Mouse (Mus musculus): ENCODE results near the gene Igsf21. TPM values are rescaled to one million over a fixed set of nuclear protein-coding genes. Genes with fewer than 3 reads are reported as not detected.

Gene Igsf21
- total and polyA plus RNA-seq, 2 experiments from 2014 or later = 78.5 to 117 TPM

DNA sequence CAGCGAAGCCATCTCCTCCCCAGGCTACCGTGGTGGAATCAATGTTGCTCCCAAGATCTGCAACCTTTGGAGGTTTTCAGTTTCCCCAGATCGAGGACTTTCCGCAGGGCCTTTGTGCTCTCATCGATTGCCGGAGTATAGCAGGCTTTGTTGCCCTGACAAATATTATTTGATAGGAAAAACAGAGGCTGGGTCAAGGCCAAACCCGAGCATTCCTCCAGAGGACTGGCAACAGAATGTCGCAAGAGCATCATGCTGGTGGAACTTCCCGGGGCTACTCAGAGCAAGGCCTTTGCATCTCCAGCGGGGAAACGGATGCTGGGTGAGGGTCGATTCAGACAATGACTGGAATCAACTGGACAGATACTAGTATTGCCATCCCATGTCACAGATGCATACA lies 180.6 kb downstream of the Igsf21 start:
- no peak for DNase-seq
- Histone ChIP-seq H3K36me3 (ENCODE audit: insufficient read depth) (no peaks in the 10 kb centered on the region), H3K27me3 (ENCODE audit: insufficient read depth, low read length) (no peaks in the 10 kb centered on the region), H3K9ac (no peak overlapping the region), H3K4me2 (ENCODE audit: low read depth) (no peak overlapping the region), H3K9me3 (ENCODE audit: low read length) (no peaks in the 10 kb centered on the region), H3K4me3 (ENCODE audit: low read depth, low read length) (no peak overlapping the region), H3K27ac (ENCODE audit: low read depth, low read length) (no peak overlapping the region), H3K4me1 (ENCODE audit: insufficient read depth) (peaks cover 16% of the 10 kb centered on the region)
- ATAC-seq = no peak
- no peak for TF ChIP-seq CTCF (IDR thresholded peaks at IDR 0.05; ENCODE audit: low read depth)
- 85% methylated on average over 12 of the region's 12 CpGs for WGBS

DNA sequence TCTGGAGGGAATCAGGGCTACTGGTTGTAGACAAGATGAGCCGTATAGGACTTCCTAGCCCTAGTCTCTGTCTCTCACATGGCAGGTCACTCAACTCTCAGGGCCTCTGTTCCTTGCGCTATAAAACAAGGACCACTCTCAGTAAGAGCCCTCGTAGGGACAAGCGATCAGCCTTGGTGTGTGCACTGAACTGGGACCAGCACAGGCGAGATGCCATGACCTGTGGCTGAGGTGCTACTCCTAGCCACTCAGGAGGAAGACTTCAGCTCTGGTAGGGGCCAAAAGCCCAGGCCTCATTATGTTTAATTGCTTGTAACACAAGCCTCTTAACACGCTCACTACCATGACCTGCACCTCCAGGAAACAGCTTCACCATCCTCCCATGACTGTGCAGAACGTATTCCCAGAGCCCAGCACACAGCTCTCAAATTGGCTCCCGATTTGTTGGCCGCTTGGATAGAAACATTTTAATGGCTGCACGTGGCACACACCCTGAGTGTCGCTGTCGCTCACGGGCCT lies 183.4 kb downstream of the Igsf21 start:
- H3K27ac ChIP-seq (ENCODE audit: low read depth, low read length) = no peak overlapping the region
- ATAC-seq (no peak), DNase-seq (no peak)
- no peak overlapping the region for H3K4me2 ChIP-seq (ENCODE audit: low read depth)
- TF ChIP-seq CTCF (IDR thresholded peaks at IDR 0.05; ENCODE audit: low read depth) = no peak
- no peaks in the 10 kb centered on the region for H3K4me1 ChIP-seq (ENCODE audit: insufficient read depth)
- no peaks in the 10 kb centered on the region for H3K9me3 ChIP-seq (ENCODE audit: low read length)
- no peaks in the 10 kb centered on the region for H3K27me3 ChIP-seq (ENCODE audit: insufficient read depth, low read length)
- H3K9ac ChIP-seq = no peak overlapping the region
- 80% methylated on average over 13 of the region's 13 CpGs for WGBS
- H3K36me3 ChIP-seq (ENCODE audit: insufficient read depth) = no peaks in the 10 kb centered on the region
- H3K4me3 ChIP-seq (ENCODE audit: low read depth, low read length) = no peak overlapping the region

DNA sequence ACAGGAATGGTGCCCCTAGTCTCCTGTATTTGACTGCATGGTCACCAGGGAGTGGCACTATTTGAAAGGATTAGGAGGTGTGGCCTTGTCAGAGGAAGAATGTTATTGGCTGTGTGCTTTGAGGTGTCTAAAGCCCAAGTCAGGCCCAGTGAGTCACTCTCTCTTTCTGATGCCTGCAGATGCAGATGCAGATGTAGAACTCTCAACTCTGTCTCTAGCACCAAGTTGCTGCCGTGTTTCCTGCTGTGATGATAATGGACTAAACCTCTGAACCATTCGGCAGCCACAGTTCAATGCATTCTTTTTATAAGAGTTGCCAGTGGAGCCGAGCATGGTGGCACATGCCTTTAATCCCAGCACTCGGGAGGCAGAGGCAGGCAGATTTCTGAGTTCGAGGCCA lies 186.3 kb downstream of the Igsf21 start:
- Histone ChIP-seq H3K4me1 (ENCODE audit: insufficient read depth) (no peaks in the 10 kb centered on the region), H3K27ac (ENCODE audit: low read depth, low read length) (no peak overlapping the region), H3K9me3 (ENCODE audit: low read length) (no peaks in the 10 kb centered on the region), H3K9ac (no peak overlapping the region), H3K4me2 (ENCODE audit: low read depth) (no peak overlapping the region), H3K4me3 (ENCODE audit: low read depth, low read length) (no peak overlapping the region), H3K27me3 (ENCODE audit: insufficient read depth, low read length) (no peaks in the 10 kb centered on the region), H3K36me3 (ENCODE audit: insufficient read depth) (no peaks in the 10 kb centered on the region)
- no peak for ATAC-seq
- no peak for DNase-seq
- WGBS = 85% methylated on average over 5 of the region's 5 CpGs
- TF ChIP-seq CTCF (IDR thresholded peaks at IDR 0.05; ENCODE audit: low read depth) = no peak

DNA sequence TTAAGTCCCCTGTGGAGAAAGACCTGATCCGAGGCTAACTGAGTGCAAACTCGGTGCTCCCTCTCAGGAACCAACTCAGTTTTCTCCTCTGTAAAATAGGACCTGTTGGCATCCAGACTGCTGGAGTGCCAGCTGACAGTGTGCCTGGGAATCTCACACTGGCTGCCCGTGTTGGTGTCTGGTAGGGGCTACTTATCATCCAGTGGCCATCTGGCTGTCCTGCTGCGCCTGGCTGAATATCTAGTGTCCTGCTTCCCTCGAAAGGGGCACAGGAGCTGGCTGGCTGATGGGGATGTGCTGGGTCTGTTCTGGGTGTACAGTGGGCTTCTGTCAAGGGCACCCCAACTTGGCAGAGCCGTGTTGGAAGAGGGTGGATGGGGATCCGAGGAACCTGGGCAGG lies 193.5 kb downstream of the Igsf21 start:
- Histone ChIP-seq H3K9me3 (ENCODE audit: low read length) (no peaks in the 10 kb centered on the region), H3K27ac (ENCODE audit: low read depth, low read length) (no peak overlapping the region), H3K4me1 (ENCODE audit: insufficient read depth) (no peaks in the 10 kb centered on the region), H3K4me3 (ENCODE audit: low read depth, low read length) (no peak overlapping the region), H3K4me2 (ENCODE audit: low read depth) (no peak overlapping the region), H3K36me3 (ENCODE audit: insufficient read depth) (no peaks in the 10 kb centered on the region), H3K27me3 (ENCODE audit: insufficient read depth, low read length) (no peaks in the 10 kb centered on the region), H3K9ac (no peak overlapping the region)
- TF ChIP-seq CTCF (IDR thresholded peaks at IDR 0.05; ENCODE audit: low read depth) = no peak
- ATAC-seq = no peak
- no peak for DNase-seq
- WGBS = 74% methylated on average over 7 of the region's 7 CpGs

DNA sequence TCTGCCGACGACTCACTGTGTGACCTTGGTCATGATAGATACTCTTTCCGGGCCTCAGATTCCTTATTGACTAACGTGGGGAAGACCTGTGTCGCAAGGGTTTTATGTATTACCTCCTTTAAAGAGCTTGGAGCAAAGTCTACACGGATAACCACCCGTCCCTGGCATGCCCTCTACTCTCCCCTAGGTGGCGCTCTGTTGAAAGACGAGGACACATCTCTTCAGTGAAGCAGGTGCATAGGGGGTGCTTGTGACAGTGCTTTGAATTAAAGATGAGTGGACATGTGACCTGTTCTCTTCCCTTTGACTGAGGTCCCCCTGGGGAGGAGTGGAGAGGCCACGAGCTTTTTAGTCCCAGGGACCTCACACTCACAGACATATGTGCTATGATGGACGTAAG lies 194.0 kb downstream of the Igsf21 start:
- WGBS = 58% methylated on average over 11 of the region's 11 CpGs
- ATAC-seq (no peak), DNase-seq (no peak)
- Histone ChIP-seq H3K4me3 (ENCODE audit: low read depth, low read length) (no peak overlapping the region), H3K27me3 (ENCODE audit: insufficient read depth, low read length) (no peaks in the 10 kb centered on the region), H3K9ac (no peak overlapping the region), H3K9me3 (ENCODE audit: low read length) (no peaks in the 10 kb centered on the region), H3K4me2 (ENCODE audit: low read depth) (no peak overlapping the region), H3K36me3 (ENCODE audit: insufficient read depth) (no peaks in the 10 kb centered on the region), H3K4me1 (ENCODE audit: insufficient read depth) (no peaks in the 10 kb centered on the region), H3K27ac (ENCODE audit: low read depth, low read length) (no peak overlapping the region)
- TF ChIP-seq CTCF (IDR thresholded peaks at IDR 0.05; ENCODE audit: low read depth) = peak; percentile 49

DNA sequence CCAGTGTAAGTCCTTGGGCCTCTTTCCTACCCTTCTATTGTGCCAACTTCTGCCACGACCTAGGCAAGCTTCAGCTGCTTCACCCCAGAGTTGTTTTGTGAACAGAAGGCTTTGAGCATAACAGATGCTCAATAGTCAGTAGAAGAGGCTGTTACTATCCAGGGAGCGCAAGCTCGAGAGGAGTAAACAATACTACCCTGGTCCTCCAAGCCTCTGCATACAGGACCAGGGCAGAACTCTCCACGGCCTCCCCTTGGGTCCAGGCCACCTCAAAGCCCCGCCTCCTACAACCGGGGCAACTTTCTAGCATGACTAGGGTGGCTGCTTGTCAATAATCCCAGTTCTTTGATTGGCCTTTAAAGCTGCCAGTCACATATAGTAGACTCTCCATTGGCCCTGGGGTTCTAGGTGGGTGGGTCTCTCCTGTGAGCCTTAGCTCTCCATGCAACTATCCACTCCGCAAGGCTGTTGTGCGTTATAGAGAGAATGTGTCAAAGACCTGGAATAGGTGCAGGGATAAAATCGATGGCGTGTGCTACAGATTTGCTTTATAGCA lies 198.7 kb downstream of the Igsf21 start:
- 60% methylated on average over 10 of the region's 10 CpGs for WGBS
- no peaks in the 10 kb centered on the region for H3K9me3 ChIP-seq (ENCODE audit: low read length)
- DNase-seq = peak; percentile 56

DNA sequence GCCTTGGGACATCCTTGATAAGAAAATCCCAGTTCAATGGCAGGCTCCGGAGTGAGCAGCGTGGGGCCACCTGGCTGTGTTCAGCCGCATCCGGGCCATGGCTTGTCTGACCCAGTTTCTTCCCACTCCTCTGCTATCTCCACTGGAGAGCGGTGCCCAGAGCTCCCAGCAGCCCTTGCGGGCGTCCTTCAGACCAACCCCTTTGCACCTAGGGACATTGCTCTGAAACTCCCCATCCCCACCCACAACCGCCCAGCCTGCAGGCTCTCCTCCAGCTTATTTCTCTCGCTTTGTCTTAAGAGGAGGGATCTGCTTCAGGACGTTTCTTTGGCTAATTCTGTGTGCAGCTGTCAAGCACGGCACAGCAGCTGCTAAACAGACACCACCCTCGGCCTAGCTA lies 202.6 kb downstream of the Igsf21 start:
- Histone ChIP-seq H3K27me3 (ENCODE audit: insufficient read depth, low read length) (no peaks in the 10 kb centered on the region), H3K36me3 (ENCODE audit: insufficient read depth) (no peaks in the 10 kb centered on the region), H3K27ac (ENCODE audit: low read depth, low read length) (no peak overlapping the region), H3K4me3 (ENCODE audit: low read depth, low read length) (no peak overlapping the region), H3K4me2 (ENCODE audit: low read depth) (no peak overlapping the region), H3K9me3 (ENCODE audit: low read length) (peaks cover 9% of the 10 kb centered on the region; the same call in 1 of the 2 replicates), H3K9ac (no peak overlapping the region), H3K4me1 (ENCODE audit: insufficient read depth) (peaks cover 7% of the 10 kb centered on the region; the same call in 1 of the 2 replicates)
- no peak for TF ChIP-seq CTCF (IDR thresholded peaks at IDR 0.05; ENCODE audit: low read depth)
- ATAC-seq = no peak
- DNase-seq = no peak
- 48% methylated on average over 12 of the region's 12 CpGs for WGBS

More for the DNA sequence above, 198.7 kb downstream of the Igsf21 start:
- Histone ChIP-seq H3K27me3 (ENCODE audit: insufficient read depth, low read length) (no peaks in the 10 kb centered on the region), H3K4me2 (ENCODE audit: low read depth) (no peak overlapping the region), H3K9ac (no peak overlapping the region), H3K27ac (ENCODE audit: low read depth, low read length) (no peak overlapping the region), H3K4me3 (ENCODE audit: low read depth, low read length) (no peak overlapping the region), H3K36me3 (ENCODE audit: insufficient read depth) (no peaks in the 10 kb centered on the region), H3K4me1 (ENCODE audit: insufficient read depth) (no peaks in the 10 kb centered on the region)
- ATAC-seq = peak; percentile 83
- TF ChIP-seq CTCF (IDR thresholded peaks at IDR 0.05; ENCODE audit: low read depth) = no peak

All from forebrain, postnatal 0 days (tissue).